Mouse (Mus musculus) natural killer cell, adult 2 months (primary cell): Measurements from ENCODE around the gene Phf24.

ENCODE experiments used
- DNase-seq, 2 experiments: peaks; one replicate each; pipeline ENCODE4 v3.0.0; 2022; ENCODE audit warnings: low spot score in 2 of 2

The Phf24 gene

GRCm38 (mm10) chr4:42916617-42917401 lies at the start of gene Phf24:
Gene Phf24, plus strand, starts transcription at chr4:42916660.
- no peak for DNase-seq

DNA sequence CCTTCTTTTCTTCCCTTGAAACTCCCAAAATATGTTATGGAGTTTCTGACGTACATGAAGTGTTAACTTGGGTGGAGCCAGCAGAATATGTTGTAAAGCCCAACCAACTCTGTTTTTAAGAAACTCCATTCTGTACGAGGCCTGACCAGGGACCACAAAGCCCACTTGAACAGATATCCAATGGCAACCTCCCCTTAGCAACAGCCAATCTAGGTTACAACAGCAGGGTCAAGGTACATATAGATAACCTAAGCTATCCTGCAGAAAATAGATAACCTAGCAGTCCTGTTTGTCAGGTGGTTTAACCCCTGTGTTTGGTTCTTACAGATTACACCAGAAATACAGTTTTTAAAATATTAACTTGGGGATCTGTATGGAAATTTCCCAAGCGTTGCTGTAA lies 49.1 kb upstream of the Phf24 start:
- no peak for DNase-seq

GRCm38 (mm10) chr4:42868193-42868592 lies 48.3 kb upstream of the Phf24 start:
- DNase-seq, result no peak

DNA sequence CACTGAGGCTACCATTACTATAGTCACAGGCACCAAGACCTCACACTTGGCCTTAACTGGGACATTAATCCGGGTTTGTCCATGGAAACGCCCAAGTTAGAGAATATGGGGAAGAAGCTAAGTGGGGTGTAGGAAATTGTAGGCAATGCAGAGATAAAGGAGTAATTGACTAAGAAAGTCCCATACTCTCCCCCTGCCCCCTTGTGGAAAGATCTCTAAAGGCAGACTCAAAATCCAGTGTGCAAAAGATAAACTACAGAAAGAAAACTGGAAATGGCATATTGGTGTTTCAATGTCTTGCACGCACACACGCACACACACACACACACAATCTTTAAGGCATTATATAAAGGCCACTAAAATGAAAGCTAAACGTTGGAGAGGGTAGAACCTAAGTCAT lies 45.7 kb upstream of the Phf24 start:
- DNase-seq, result no peak

GRCm38 (mm10) chr4:42872151-42872550 lies 44.3 kb upstream of the Phf24 start:
- DNase-seq, result no peak

DNA sequence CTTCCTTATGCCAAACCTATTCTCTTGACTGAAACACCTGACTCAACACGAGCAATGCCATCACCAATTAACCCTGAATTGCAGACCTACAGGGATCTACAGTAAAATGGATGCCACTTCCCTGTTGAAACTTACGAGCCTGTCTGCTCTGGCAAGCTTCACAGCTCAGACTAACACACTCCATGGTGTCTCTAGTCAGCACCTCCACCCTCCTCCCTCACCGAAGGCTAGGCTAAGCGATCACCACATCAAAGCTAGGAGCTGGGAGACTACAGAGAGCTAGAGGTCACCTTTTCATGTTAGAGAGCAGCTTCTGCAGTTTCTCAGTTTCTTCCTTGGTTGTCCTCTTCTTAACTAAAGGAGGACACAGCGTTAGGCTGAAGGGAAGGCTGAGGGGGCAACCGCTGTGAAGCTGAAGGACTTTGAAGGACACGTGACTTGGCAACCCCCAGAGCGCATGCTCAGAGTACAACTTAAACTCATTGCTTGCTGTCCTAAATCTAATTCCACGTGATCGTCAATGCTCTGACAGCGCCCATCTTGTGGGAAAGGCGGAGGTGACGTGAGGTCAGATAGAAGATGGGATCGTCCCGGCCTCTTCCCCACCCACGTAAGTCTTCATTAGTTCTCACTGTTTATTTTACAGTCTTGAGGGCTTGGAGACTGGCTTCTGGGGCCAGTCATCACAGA lies 43.6 kb upstream of the Phf24 start:
- DNase-seq, result no peak

- no peak for DNase-seq
Measured at GRCm38 (mm10) chr4:42874134-42874533, 42.3 kb upstream of the Phf24 start, which contains the start of gene Fam205c. Gene Fam205c, minus strand, starts transcription at chr4:42874234.

- DNase-seq, result peak in 1 of 2 experiments; percentile 42
Measured at GRCm38 (mm10) chr4:42876586-42877291, 39.7 kb upstream of the Phf24 start.

- DNase-seq, result no peak
Measured at GRCm38 (mm10) chr4:42877657-42878056, 38.8 kb upstream of the Phf24 start.

DNA sequence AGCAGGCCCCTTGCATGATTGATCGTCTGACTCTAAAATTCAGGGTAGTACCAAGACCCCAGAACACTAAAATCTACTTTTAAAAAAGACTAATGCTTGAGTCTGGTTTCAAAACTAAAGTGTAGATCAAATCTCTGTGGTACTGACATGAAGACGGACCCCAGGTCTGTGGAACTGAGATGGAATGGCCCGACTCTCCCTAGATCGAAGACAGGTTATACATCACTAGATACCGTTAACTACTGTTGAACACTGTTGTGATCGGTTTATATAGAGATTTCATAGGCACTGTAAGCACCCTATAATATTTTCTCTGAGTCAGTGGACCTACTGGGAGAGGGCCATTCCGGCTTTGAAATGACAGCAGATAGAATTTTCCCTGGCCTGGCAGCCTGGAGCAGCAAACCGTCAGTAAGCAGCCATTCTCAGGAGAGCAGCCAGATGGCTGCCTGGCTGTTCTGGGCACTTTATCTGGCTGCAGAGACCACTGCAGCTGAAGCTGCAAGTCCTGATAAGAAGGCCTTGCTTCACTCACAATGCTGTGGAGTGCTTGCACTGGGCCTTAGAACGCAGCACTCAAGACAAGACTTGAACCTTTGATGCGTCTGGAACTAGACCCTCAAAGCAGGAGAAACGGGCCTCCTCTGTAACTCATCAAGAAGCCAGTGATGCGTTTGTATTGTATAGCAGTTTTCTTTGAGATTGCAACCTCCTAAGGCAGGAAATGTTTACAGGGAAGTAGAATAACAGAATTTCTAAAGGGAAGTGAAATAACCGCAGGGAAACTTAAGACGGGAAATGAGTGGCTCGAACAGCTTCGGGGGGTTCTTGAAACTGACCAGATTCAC lies 36.4 kb upstream of the Phf24 start:
- DNase-seq, result no peak

GRCm38 (mm10) chr4:42880677-42880948 lies 35.8 kb upstream of the Phf24 start:
- DNase-seq, result no peak

DNA sequence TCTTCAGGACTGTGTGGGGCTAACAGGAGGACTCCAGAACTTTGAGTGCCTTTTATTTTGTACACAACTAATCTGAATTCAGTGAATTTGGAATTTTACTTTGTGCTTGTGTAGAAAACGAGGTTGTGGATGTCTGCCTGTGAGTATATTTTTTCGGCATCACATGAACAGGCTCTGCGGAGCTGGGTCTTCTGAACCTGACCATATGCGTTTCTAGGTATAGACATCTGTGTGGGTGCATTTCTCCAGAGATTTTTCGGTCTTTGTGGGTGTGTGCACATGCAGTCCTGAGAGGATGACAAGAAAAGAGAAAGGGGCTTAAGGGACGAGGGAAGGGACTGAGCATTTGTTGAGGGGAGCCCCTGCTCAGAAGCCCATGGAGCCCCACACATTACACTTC lies 29.5 kb upstream of the Phf24 start:
- no peak for DNase-seq

- no peak for DNase-seq
Measured at GRCm38 (mm10) chr4:42888806-42889205, 27.7 kb upstream of the Phf24 start.

GRCm38 (mm10) chr4:42891176-42891575 lies 25.3 kb upstream of the Phf24 start:
- DNase-seq, result no peak

DNA sequence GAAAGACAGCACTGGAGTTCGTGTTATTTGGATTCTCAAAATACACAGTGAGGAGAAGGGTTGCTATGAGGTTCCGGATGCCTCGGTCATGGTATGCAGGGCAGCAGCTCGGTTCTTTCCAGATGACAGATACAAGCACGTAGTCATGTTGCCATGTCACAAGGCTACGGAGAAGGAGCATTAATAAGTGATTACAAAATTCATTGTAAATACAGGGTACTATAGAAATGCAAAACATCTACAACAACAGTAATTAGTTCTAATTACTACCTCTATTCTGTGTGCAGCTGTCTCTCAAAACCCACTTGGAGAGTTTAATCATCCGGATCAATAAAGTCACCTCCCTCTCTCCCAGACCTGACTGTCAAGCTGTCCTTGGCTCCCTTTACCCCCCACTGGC lies 21.3 kb upstream of the Phf24 start:
- DNase-seq, result no peak

DNA sequence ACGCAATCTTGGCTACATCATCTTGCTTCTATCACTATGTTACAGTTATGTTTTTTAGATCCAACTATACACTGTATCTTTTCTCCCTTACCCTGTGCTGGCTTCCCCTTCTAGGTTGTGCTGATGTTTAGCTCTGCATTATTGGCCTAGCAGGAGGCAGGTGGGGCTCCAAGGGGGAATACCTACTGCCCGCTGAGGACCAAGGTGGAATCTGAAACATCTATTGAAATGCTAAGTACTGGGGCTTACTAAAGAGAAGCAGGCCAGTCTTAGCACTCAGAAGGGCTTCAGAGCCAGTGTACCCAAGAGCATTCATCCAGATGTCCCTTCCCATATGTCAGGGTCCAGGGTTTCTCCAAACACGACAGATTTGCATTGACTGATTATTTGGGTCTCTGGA lies 17.5 kb upstream of the Phf24 start:
- DNase-seq, result no peak

- no peak for DNase-seq
Measured at GRCm38 (mm10) chr4:42900878-42901277, 15.6 kb upstream of the Phf24 start.

DNA sequence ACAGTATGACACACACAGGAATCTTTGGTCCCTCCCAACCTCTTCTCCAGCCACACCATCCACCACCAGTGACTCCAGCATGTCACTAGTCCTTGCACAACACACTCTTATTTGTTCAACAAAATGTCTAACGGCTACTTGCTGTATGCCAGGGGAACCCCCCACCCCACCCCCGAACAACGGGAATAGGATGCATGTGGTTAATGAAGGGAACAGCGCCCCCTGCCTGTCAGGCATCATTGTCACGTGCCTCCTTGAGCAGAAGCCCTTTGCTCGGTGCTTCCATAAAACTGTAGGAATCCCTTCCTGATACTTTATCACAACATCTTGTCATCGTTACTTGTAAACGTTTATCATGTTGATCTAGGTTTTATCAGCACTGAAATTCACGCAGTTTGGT lies 14.3 kb upstream of the Phf24 start:
- DNase-seq, result peak in 1 of 2 experiments; percentile 3

- no peak for DNase-seq
Measured at GRCm38 (mm10) chr4:42902730-42903129, 13.7 kb upstream of the Phf24 start.

DNA sequence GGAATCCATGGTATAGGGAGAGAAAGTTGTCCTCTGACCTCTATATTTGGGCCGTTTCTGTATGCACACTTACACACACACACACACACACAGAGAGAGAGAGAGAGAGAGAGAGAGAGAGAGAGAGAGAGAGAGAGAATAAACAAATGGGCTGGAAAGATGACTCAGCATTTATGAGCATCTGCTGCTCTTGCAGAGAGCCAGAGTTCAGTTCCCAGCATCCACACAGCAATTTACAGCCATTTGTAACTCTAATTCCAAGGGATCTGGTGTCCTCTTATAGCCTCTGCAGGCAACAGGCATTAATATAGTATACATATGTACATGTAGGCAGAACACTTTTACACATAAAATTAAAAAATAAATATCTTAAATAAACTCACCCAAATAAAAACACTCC lies 12.5 kb upstream of the Phf24 start:
- DNase-seq, result no peak

DNA sequence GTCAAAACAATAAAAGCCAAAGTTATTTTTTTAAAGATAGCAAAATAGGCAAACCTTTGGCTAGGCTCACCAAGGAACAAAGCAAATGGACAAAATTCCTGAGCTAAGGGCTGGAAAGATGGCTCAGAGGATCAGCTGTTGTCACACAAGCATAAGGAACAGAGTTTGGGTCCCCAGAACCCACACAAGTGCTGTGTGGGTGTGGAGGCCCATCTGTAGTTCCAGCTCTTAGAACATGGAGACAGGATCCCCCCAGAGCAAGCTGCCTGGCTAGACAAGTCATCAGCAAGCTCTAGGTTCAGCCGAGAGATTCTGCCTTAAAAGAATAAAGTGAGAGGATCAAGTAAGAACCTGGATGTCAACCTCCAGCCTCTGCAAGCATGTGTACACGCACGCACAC lies 11.9 kb upstream of the Phf24 start:
- no peak for DNase-seq

GRCm38 (mm10) chr4:42904966-42905365 lies 11.5 kb upstream of the Phf24 start:
- no peak for DNase-seq
